Mouse (Mus musculus) testis, adult 10 weeks (tissue): ENCODE measurements around the gene Usp15. TPM values are rescaled to one million over a fixed set of nuclear protein-coding genes. Genes with fewer than 3 reads are reported as not detected.

Source experiments
- polyA plus RNA-seq: library from polyadenylated mRNA; stranded (reverse); fragments of 350-450 nt; fragmentation: Illumina TruSeq; extraction: RNeasy Lipid Tissue Mini Kit (QIAGEN cat#74804); gene quantifications from one replicate; pipeline ENCODE4 v1.2.3, GENCODE M21; 2014; ENCODE audit warnings: low read depth, low replicate concordance

The Usp15 gene
- 817 TPM for polyA plus RNA-seq

GRCm38 (mm10) chr10:123196835-123197559 is at the start of gene Usp15:
Usp15 (minus strand) TSS chr10:123196995.

GRCm38 (mm10) chr10:123076245-123077023 is 120.4 kb downstream of the Usp15 start, which contains the start of gene Mon2:
Mon2 (minus strand) TSS chr10:123076505.

Other genes starting within 250 kb of the Usp15 start
- gene Mon2, start 120.5 kb downstream of the Usp15 start, polyA plus RNA-seq = 38.3 TPM
- gene Fam19a2, start 67.0 kb upstream of the Usp15 start, polyA plus RNA-seq = 0.97 TPM